Mouse (Mus musculus): ENCODE measurements around the gene Fbxl19. TPM values are rescaled to one million over a fixed set of nuclear protein-coding genes. Genes with fewer than 3 reads are reported as not detected.
A peak's percentile ranks its signal among the peaks of the same experiment; 100 is the strongest.

Gene Fbxl19
- polyA plus RNA-seq (2014; fragmentation: Nextera tagmentation; extraction: Ambion mirVana) = 5.6 and 6.9 TPM in 2 replicates

DNA sequence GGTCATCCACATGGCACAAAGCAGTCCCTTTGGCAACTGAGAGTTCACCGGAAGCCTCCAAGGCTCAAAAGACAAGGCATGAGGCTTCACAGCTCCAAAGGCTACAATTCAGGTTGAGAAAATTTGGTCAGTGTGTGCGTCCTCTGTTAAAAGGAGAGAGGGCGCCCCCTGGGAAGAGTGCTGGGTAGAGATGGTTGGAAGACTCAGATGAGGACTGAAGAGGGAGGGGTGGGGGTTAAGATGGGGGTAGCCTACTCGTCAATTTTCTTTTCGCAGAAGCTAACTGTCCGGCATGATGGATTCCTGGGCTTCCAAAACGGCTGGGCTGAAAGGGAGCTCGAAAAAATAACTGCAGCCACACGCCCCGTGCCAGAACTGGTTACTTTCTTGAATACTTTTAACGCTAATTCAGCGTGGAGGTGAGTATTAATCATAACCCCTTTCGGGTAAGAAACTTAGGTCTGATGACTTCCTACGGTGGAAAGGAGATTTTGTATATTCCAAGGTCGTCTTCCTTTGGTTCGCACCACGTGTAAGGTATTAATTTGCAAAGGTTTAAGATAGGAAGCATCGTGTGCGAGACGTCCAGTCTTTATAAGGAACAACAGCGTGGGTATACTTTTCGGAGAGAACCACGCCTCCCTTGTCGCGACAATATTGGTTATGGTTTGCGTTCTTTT, at the start of gene Fbxl19:
Gene Fbxl19, plus strand, starts transcription at position 178 of the 680 bp plus-strand sequence.
- DNase-seq (ENCODE audit: low spot score) (peak; percentile 75), ATAC-seq (ENCODE audit: low FRiP score) (no peak)
- WGBS = under 1% methylated on average over 26 of the region's 26 CpGs
- Histone ChIP-seq H3K27me3 (ENCODE audit: control insufficient read depth, insufficient read depth, low read length) (no peaks in the 10 kb centered on the region), H3K27ac (peak within 1 kb of the TSS; percentile 89), H3K4me1 (replicated peaks; ENCODE audit: control insufficient read depth, insufficient read depth, low read length) (peaks cover 16% of the 10 kb centered on the region; the same call in 1 of the 2 replicates), H3K9ac (peak within 1 kb of the TSS; percentile 50), H3K36me3 (replicated peaks; ENCODE audit: control insufficient read depth, insufficient read depth) (peaks cover 15% of the 10 kb centered on the region), H3K4me3 (replicated peaks; ENCODE audit: low read length) (peak within 1 kb of the TSS; percentile 92), H3K4me2 (replicated peaks) (peak within 1 kb of the TSS; percentile 66), H3K9me3 (ENCODE audit: control insufficient read depth, low read length) (no peaks in the 10 kb centered on the region)

DNA sequence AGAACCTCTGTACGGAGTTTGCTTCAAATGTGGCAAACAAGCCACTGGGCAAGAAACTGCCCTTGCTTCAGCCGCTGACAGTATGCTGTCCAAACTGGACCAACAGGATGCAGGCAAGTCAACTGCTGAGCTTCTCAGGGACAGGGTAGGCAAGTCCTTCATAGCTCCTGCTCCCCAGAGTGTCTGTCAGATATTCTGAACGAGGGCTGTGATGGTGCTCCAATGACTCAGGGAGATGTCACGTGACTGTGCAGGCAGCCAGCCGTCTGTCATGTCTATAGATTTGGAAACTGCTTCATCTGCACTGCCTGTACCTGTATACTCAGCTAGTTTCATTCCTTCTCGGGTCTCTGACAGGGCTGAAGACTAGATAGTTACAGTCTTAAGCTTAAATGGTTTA, 45.4 kb upstream of the Fbxl19 start:
- H3K9me3 ChIP-seq (ENCODE audit: control insufficient read depth, low read length) = no peaks in the 10 kb centered on the region
- 81% methylated on average over 6 of the region's 6 CpGs for WGBS
- no peak overlapping the region for H3K9ac ChIP-seq
- DNase-seq (ENCODE audit: low spot score) (no peak), ATAC-seq (ENCODE audit: low FRiP score) (no peak)
- H3K4me3 ChIP-seq (replicated peaks; ENCODE audit: low read length) = no peak overlapping the region
- H3K36me3 ChIP-seq (replicated peaks; ENCODE audit: control insufficient read depth, insufficient read depth) = peaks cover 60% of the 10 kb centered on the region
- H3K27me3 ChIP-seq (ENCODE audit: control insufficient read depth, insufficient read depth, low read length) = no peaks in the 10 kb centered on the region
- no peak overlapping the region for H3K4me2 ChIP-seq (replicated peaks)
- no peak overlapping the region for H3K27ac ChIP-seq
- H3K4me1 ChIP-seq (replicated peaks; ENCODE audit: control insufficient read depth, insufficient read depth, low read length) = no peaks in the 10 kb centered on the region

DNA sequence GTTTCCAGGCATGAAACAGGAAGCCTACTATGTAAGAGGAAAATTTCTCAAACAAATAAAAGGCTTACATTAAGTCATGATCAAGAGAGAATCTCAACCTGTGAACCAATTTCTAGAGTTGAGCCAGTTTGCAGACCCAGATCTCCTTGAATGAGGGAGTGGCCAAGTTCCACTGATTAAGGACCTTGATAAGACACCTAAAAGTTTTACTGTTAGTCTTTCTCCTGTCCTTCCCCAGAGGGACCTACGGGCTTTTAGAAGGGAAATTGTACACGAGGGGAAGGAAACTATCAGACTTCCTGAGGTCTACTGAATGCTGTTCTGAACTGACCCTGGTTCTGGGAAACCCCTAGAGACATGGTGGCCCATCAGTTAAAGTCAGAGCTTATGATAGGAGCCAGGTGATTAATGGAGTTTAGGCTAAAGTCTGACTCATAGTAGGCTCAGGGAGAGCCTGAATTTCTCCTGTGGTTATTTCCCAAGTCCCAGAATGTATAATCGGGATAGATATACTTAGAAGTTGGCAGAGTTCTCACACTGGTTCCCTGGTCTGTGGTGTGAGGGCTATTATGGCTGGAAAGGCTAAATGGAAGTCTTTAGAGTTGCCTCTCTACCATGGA, 43.5 kb upstream of the Fbxl19 start:
- no peak overlapping the region for H3K27ac ChIP-seq
- H3K4me3 ChIP-seq (replicated peaks; ENCODE audit: low read length) = no peak overlapping the region
- no peaks in the 10 kb centered on the region for H3K9me3 ChIP-seq (ENCODE audit: control insufficient read depth, low read length)
- 86% methylated on average over 3 of the region's 3 CpGs for WGBS
- ATAC-seq (ENCODE audit: low FRiP score) (no peak), DNase-seq (ENCODE audit: low spot score) (no peak)
- no peak overlapping the region for H3K4me2 ChIP-seq (replicated peaks)
- H3K4me1 ChIP-seq (replicated peaks; ENCODE audit: control insufficient read depth, insufficient read depth, low read length) = no peaks in the 10 kb centered on the region
- H3K36me3 ChIP-seq (replicated peaks; ENCODE audit: control insufficient read depth, insufficient read depth) = peaks cover 68% of the 10 kb centered on the region
- H3K27me3 ChIP-seq (ENCODE audit: control insufficient read depth, insufficient read depth, low read length) = no peaks in the 10 kb centered on the region
- H3K9ac ChIP-seq = no peak overlapping the region

DNA sequence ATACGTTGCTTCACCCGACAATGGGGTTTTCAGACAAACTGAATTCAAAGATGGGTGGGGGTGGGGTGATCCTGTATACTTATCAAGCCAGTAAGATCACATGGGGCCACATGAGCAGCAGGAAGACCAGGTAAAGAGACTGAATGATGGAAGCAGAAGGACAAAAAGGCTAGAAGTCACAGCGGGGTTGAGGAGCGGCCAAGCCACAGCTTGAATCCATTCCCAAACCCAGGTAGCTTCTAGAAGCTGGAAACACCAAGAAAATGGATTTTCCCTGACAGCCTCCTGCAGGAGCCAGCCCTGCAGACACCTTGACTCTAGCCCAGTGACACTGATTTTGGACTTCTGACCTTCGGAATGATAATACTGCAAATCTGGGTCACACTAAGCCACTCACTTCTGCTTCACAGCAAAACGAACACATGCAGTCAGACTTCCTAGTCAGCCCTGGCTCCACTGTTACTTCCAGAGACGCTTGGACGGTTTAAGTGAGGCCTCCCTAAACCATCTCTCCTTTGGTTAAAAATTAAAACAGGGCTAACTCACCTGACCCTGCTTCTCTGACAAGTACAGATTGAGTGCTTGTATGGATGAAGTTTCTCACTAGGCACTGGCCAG, 40.7 kb upstream of the Fbxl19 start:
- ATAC-seq (ENCODE audit: low FRiP score) (no peak), DNase-seq (ENCODE audit: low spot score) (no peak)
- 95% methylated on average over 8 of the region's 8 CpGs for WGBS
- Histone ChIP-seq H3K4me3 (replicated peaks; ENCODE audit: low read length) (no peak overlapping the region), H3K36me3 (replicated peaks; ENCODE audit: control insufficient read depth, insufficient read depth) (peaks cover 72% of the 10 kb centered on the region), H3K9me3 (ENCODE audit: control insufficient read depth, low read length) (no peaks in the 10 kb centered on the region), H3K27me3 (ENCODE audit: control insufficient read depth, insufficient read depth, low read length) (no peaks in the 10 kb centered on the region), H3K27ac (no peak overlapping the region), H3K9ac (no peak overlapping the region), H3K4me2 (replicated peaks) (no peak overlapping the region), H3K4me1 (replicated peaks; ENCODE audit: control insufficient read depth, insufficient read depth, low read length) (peaks cover 11% of the 10 kb centered on the region)

DNA sequence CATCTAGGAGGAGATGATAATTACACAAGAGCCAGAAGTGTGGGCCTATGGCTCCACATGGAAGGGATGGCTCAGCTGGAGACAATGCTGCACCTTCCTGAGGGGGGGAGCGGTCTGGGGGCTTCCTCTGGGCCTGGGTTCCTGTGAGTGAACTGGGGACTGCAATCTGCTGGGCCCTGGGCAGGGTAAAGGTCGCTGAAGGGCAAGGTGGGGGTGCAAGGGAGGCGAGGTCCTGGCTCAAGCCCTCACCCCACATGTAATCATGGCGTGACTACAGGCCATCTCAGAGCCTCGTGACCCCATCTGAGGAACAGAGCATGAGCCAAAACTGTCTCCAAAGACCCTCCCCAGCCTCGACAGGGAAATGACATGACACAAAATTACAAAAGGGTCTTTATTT, 39.7 kb upstream of the Fbxl19 start:
- WGBS = 83% methylated on average over 6 of the region's 6 CpGs
- H3K36me3 ChIP-seq (replicated peaks; ENCODE audit: control insufficient read depth, insufficient read depth) = peaks cover 65% of the 10 kb centered on the region
- no peaks in the 10 kb centered on the region for H3K9me3 ChIP-seq (ENCODE audit: control insufficient read depth, low read length)
- H3K27ac ChIP-seq = no peak overlapping the region
- H3K4me1 ChIP-seq (replicated peaks; ENCODE audit: control insufficient read depth, insufficient read depth, low read length) = peaks cover 15% of the 10 kb centered on the region
- ATAC-seq (ENCODE audit: low FRiP score) = no peak
- no peak for DNase-seq (ENCODE audit: low spot score)
- H3K4me2 ChIP-seq (replicated peaks) = no peak overlapping the region
- no peaks in the 10 kb centered on the region for H3K27me3 ChIP-seq (ENCODE audit: control insufficient read depth, insufficient read depth, low read length)
- no peak overlapping the region for H3K9ac ChIP-seq
- H3K4me3 ChIP-seq (replicated peaks; ENCODE audit: low read length) = no peak overlapping the region

DNA sequence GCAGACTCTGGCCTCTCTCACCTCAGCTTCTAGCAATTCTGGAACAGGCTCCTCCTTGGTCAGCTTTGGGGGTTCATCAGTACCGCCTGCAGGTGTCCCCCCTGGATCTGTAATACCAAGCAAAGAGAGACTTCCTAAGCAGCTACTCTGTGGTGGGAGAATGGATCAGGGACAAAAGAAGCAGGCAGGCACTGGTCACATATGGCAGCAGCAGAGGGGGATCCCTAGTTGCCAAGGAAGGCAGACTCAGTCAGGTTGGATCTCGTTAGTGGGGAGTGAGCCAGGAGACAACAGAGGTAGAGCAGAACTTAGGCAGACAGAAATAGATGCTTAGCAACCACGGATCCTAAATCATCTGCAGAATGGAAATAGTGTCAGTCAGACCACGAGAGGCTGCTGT, 38.6 kb upstream of the Fbxl19 start:
- Histone ChIP-seq H3K36me3 (replicated peaks; ENCODE audit: control insufficient read depth, insufficient read depth) (peaks cover 54% of the 10 kb centered on the region), H3K4me1 (replicated peaks; ENCODE audit: control insufficient read depth, insufficient read depth, low read length) (peaks cover 15% of the 10 kb centered on the region), H3K27me3 (ENCODE audit: control insufficient read depth, insufficient read depth, low read length) (no peaks in the 10 kb centered on the region), H3K27ac (no peak overlapping the region), H3K4me3 (replicated peaks; ENCODE audit: low read length) (no peak overlapping the region), H3K9ac (no peak overlapping the region), H3K9me3 (ENCODE audit: control insufficient read depth, low read length) (no peaks in the 10 kb centered on the region), H3K4me2 (replicated peaks) (no peak overlapping the region)
- no peak for DNase-seq (ENCODE audit: low spot score)
- ATAC-seq (ENCODE audit: low FRiP score) = no peak
- WGBS = 79% methylated on average over 4 of the region's 4 CpGs

DNA sequence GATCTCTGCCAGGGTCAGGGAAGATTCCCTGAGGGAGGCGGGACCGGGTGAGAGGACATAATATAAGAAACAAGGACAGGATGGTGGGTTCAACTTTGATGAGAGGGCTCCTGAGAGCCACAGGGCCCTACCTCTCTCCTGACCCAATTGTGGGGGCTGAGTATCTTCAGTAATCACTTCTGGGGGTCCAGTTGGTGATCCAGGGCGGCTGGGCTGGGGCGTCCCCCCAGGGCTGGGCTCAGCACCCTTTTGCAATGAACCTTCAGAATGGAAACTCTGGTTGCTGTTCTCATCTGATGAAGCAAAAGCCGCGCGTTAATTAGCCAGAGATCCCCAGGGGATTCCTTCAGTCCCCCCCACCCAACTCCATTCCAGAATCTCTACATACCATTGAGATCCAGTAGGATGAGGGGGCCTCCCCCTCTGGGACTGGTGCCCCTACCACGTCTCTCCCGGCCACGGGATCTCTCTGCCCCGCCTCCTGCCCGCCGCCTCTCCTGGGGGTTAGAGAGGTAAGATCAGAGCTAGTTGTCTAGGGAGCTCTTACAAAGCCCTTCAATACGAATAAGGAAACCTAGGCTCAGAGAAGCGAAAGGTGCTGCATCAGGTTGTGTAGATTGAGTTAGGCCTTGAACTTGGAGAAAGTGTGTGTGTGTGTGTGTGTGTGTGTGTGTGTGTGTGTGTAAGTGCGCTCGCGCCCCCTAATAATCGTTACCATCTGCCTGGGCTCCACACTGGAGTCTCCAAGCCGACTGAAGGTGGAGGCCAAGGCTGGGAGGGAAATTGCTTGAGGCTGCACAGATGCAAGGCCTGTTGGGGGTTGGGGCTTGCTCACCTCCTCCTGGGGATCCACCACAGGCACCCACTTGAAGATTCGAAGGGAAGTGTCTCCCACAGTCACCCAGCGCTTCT, 37.0 kb upstream of the Fbxl19 start:
- ATAC-seq (ENCODE audit: low FRiP score) (no peak), DNase-seq (ENCODE audit: low spot score) (no peak)
- Histone ChIP-seq H3K9ac (peak overlapping the region; percentile 90), H3K36me3 (replicated peaks; ENCODE audit: control insufficient read depth, insufficient read depth) (peaks cover 40% of the 10 kb centered on the region), H3K4me2 (replicated peaks) (peak overlapping the region; percentile 61), H3K27me3 (ENCODE audit: control insufficient read depth, insufficient read depth, low read length) (no peaks in the 10 kb centered on the region), H3K27ac (peak overlapping the region; percentile 96), H3K4me1 (replicated peaks; ENCODE audit: control insufficient read depth, insufficient read depth, low read length) (peaks cover 15% of the 10 kb centered on the region), H3K4me3 (replicated peaks; ENCODE audit: low read length) (peak overlapping the region; percentile 91), H3K9me3 (ENCODE audit: control insufficient read depth, low read length) (no peaks in the 10 kb centered on the region)
- WGBS = 28% methylated on average over 22 of the region's 22 CpGs

DNA sequence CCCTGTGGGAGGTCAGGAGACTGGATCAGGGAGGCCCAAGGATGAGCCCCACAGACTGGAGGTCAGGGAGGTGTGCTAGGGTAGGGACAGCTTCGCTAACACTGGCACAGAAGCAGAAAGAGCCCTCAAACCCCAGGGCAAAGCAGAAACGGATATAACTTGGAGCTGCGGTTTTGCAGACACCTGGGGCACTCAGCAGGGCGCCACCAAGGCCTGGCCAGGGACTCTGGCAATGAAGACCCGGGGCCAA, 36.5 kb upstream of the Fbxl19 start:
- no peak for DNase-seq (ENCODE audit: low spot score)
- H3K36me3 ChIP-seq (replicated peaks; ENCODE audit: control insufficient read depth, insufficient read depth) = peaks cover 35% of the 10 kb centered on the region
- no peaks in the 10 kb centered on the region for H3K27me3 ChIP-seq (ENCODE audit: control insufficient read depth, insufficient read depth, low read length)
- no peak for ATAC-seq (ENCODE audit: low FRiP score)
- H3K27ac ChIP-seq = peak overlapping the region; percentile 96
- H3K4me1 ChIP-seq (replicated peaks; ENCODE audit: control insufficient read depth, insufficient read depth, low read length) = peaks cover 18% of the 10 kb centered on the region
- peak overlapping the region; percentile 61 for H3K4me2 ChIP-seq (replicated peaks)
- peak overlapping the region; percentile 90 for H3K9ac ChIP-seq
- peak overlapping the region; percentile 91 for H3K4me3 ChIP-seq (replicated peaks; ENCODE audit: low read length)
- WGBS = 0% methylated on average over 5 of the region's 5 CpGs
- no peaks in the 10 kb centered on the region for H3K9me3 ChIP-seq (ENCODE audit: control insufficient read depth, low read length)

All from hindbrain, embryonic 14.5 days (tissue).